Mouse (Mus musculus): ENCODE results near the gene Pde6d. TPM values are rescaled to one million over a fixed set of nuclear protein-coding genes. Genes with fewer than 3 reads are reported as not detected.
A peak's percentile ranks its signal among the peaks of the same experiment; 100 is the strongest.

The Pde6d gene
- polyA plus RNA-seq, 1 experiment from 2014 or later, result 88.4 TPM

DNA sequence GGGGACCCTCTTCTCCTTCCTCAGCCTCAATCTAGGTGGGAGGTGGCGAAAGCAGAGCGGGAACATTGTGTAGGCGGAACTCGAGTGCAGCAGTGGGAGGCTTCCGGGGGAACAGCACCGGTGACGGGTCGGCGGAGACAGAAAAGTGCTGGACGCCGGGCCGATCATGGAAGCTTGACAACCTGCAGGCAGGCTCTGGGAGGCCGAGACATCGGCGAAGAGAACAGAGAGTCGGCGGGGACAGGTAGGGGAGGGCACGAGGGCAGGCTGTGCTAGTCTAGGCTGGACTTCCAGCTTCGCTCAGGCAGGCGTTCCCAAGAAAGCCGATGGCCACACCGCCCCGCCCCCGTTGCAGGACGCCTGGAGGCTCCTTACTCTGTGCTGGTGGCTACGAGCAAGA lies 4.6 kb upstream of the Pde6d start:
- peak; percentile 82 for DNase-seq (ENCODE audit: low spot score)
- H3K4me1 ChIP-seq (ENCODE audit: control insufficient read depth, insufficient read depth, low read length), result no peaks in the 10 kb centered on the region
- no peak overlapping the region for H3K27ac ChIP-seq (replicated peaks; ENCODE audit: low read depth, low read length)
- no peaks in the 10 kb centered on the region for H3K9me3 ChIP-seq (replicated peaks; ENCODE audit: control insufficient read depth, low read length)
- peak overlapping the region; percentile 87 for H3K4me3 ChIP-seq (ENCODE audit: low read depth, low read length)
- no peaks in the 10 kb centered on the region for H3K27me3 ChIP-seq (ENCODE audit: control insufficient read depth, insufficient read depth, low read length)
- WGBS, result under 1% methylated on average over 26 of the region's 26 CpGs
- no peaks in the 10 kb centered on the region for H3K36me3 ChIP-seq (replicated peaks; ENCODE audit: control insufficient read depth, insufficient read depth, low read depth, low read length)
- H3K9ac ChIP-seq (replicated peaks; ENCODE audit: low read length), result peak overlapping the region; percentile 91
- peak overlapping the region; percentile 69 for H3K4me2 ChIP-seq (ENCODE audit: low read depth, low read length)
- ATAC-seq (replicated peaks; ENCODE audit: insufficient number of reproducible peaks, low FRiP score, low TSS enrichment, low read depth), result 0 out of 2 replicates have a peak, but pooled peaks have one; percentile 3

GRCm38 (mm10) chr1:86583709-86584108 lies 1.3 kb upstream of the Pde6d start:
- DNase-seq (ENCODE audit: low spot score) (no peak), ATAC-seq (replicated peaks; ENCODE audit: insufficient number of reproducible peaks, low FRiP score, low TSS enrichment, low read depth) (no peak)
- H3K27ac ChIP-seq (replicated peaks; ENCODE audit: low read depth, low read length), result no peak overlapping the region
- no peaks in the 10 kb centered on the region for H3K9me3 ChIP-seq (replicated peaks; ENCODE audit: control insufficient read depth, low read length)
- no peaks in the 10 kb centered on the region for H3K27me3 ChIP-seq (ENCODE audit: control insufficient read depth, insufficient read depth, low read length)
- no peaks in the 10 kb centered on the region for H3K36me3 ChIP-seq (replicated peaks; ENCODE audit: control insufficient read depth, insufficient read depth, low read depth, low read length)
- H3K9ac ChIP-seq (replicated peaks; ENCODE audit: low read length), result no peak overlapping the region
- H3K4me2 ChIP-seq (ENCODE audit: low read depth, low read length), result no peak overlapping the region
- no peak overlapping the region for H3K4me3 ChIP-seq (ENCODE audit: low read depth, low read length)
- 60% methylated on average over 2 of the region's 2 CpGs for WGBS
- no peaks in the 10 kb centered on the region for H3K4me1 ChIP-seq (ENCODE audit: control insufficient read depth, insufficient read depth, low read length)

DNA sequence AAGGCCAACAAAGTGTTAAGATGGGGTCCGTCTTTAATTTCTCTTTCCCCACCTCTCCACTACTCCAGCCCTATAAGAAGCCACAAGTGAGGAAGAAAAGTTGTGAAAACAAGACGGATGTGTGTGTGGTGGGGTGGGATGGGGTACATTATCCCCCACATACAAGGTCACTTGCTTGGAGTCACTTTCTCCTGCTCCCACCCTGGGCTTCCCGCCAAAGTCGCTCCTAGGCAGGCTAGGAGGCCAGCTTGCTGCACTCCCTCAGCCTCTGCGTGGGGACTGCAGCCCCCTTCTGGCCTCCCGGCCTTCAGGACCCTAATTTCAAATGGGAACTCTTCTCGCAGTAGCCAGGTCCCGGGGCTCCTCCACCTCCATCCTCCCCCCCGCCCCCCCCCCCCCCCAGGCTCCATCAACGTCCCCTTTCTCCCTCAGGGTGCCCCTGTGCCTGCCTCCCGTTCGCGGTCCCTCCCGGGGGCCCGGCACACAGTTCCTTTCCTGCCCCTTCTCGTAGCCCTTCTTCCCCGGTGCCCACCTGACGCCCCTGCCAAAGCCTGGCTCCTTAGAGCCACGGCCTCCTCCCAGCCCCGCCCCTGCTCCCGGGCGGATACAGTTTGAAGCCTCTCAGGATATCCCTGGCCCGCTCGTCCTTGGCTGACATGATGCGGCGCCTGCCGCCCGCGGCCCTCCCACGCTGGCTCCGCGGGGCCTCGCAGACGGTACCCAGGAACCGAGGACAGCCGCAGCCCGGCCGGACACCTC lies 558 bp downstream of the Pde6d start:
- DNase-seq (ENCODE audit: low spot score) (peak; percentile 73), ATAC-seq (replicated peaks; ENCODE audit: insufficient number of reproducible peaks, low FRiP score, low TSS enrichment, low read depth) (peak; percentile 86)
- Histone ChIP-seq H3K27ac (replicated peaks; ENCODE audit: low read depth, low read length) (no peak overlapping the region), H3K4me2 (ENCODE audit: low read depth, low read length) (peak overlapping the region; percentile 79), H3K4me1 (ENCODE audit: control insufficient read depth, insufficient read depth, low read length) (no peaks in the 10 kb centered on the region), H3K9me3 (replicated peaks; ENCODE audit: control insufficient read depth, low read length) (no peaks in the 10 kb centered on the region), H3K9ac (replicated peaks; ENCODE audit: low read length) (peak overlapping the region; percentile 88), H3K36me3 (replicated peaks; ENCODE audit: control insufficient read depth, insufficient read depth, low read depth, low read length) (no peaks in the 10 kb centered on the region), H3K27me3 (ENCODE audit: control insufficient read depth, insufficient read depth, low read length) (no peaks in the 10 kb centered on the region), H3K4me3 (ENCODE audit: low read depth, low read length) (peak overlapping the region; percentile 88)
- 2% methylated on average over 34 of the region's 38 CpGs for WGBS

- Histone ChIP-seq H3K9ac (replicated peaks; ENCODE audit: low read length) (no peak overlapping the region), H3K27me3 (ENCODE audit: control insufficient read depth, insufficient read depth, low read length) (no peaks in the 10 kb centered on the region), H3K36me3 (replicated peaks; ENCODE audit: control insufficient read depth, insufficient read depth, low read depth, low read length) (no peaks in the 10 kb centered on the region), H3K9me3 (replicated peaks; ENCODE audit: control insufficient read depth, low read length) (no peaks in the 10 kb centered on the region), H3K27ac (replicated peaks; ENCODE audit: low read depth, low read length) (no peak overlapping the region), H3K4me2 (ENCODE audit: low read depth, low read length) (no peak overlapping the region), H3K4me3 (ENCODE audit: low read depth, low read length) (no peak overlapping the region), H3K4me1 (ENCODE audit: control insufficient read depth, insufficient read depth, low read length) (no peaks in the 10 kb centered on the region)
- DNase-seq (ENCODE audit: low spot score) (no peak), ATAC-seq (replicated peaks; ENCODE audit: insufficient number of reproducible peaks, low FRiP score, low TSS enrichment, low read depth) (no peak)
- WGBS, result 77% methylated on average over 6 of the region's 6 CpGs
Observed at GRCm38 (mm10) chr1:86580426-86580825, 2.0 kb downstream of the Pde6d start.

GRCm38 (mm10) chr1:86571941-86572340 lies 10.5 kb downstream of the Pde6d start:
- no peak overlapping the region for H3K9ac ChIP-seq (replicated peaks; ENCODE audit: low read length)
- no peak overlapping the region for H3K4me3 ChIP-seq (ENCODE audit: low read depth, low read length)
- 86% methylated on average over 4 of the region's 4 CpGs for WGBS
- DNase-seq (ENCODE audit: low spot score) (no peak), ATAC-seq (replicated peaks; ENCODE audit: insufficient number of reproducible peaks, low FRiP score, low TSS enrichment, low read depth) (no peak)
- H3K36me3 ChIP-seq (replicated peaks; ENCODE audit: control insufficient read depth, insufficient read depth, low read depth, low read length), result no peaks in the 10 kb centered on the region
- H3K27me3 ChIP-seq (ENCODE audit: control insufficient read depth, insufficient read depth, low read length), result no peaks in the 10 kb centered on the region
- H3K4me2 ChIP-seq (ENCODE audit: low read depth, low read length), result no peak overlapping the region
- no peaks in the 10 kb centered on the region for H3K4me1 ChIP-seq (ENCODE audit: control insufficient read depth, insufficient read depth, low read length)
- H3K9me3 ChIP-seq (replicated peaks; ENCODE audit: control insufficient read depth, low read length), result no peaks in the 10 kb centered on the region
- no peak overlapping the region for H3K27ac ChIP-seq (replicated peaks; ENCODE audit: low read depth, low read length)

DNA sequence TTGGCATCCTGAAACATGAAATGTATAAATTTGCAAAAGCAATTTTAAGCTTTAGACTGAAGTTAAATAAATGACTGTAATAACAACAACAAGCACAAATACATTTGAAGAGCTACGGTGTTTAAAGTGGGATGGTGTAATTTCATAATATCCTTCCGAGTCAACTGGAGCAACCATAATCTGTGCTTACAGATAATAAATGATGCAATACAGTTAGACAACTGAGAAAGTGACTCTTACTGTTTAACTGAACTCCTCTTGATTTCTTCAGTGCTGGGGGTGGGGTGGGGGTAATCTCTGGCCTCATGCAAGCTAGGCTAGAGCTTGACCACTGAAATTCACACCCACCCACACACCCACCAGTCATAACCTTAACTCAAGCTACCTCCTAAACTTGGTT lies 11.0 kb downstream of the Pde6d start:
- no peak overlapping the region for H3K4me3 ChIP-seq (ENCODE audit: low read depth, low read length)
- no peak for ATAC-seq (replicated peaks; ENCODE audit: insufficient number of reproducible peaks, low FRiP score, low TSS enrichment, low read depth)
- WGBS, result 91% methylated on average over 2 of the region's 2 CpGs

DNA sequence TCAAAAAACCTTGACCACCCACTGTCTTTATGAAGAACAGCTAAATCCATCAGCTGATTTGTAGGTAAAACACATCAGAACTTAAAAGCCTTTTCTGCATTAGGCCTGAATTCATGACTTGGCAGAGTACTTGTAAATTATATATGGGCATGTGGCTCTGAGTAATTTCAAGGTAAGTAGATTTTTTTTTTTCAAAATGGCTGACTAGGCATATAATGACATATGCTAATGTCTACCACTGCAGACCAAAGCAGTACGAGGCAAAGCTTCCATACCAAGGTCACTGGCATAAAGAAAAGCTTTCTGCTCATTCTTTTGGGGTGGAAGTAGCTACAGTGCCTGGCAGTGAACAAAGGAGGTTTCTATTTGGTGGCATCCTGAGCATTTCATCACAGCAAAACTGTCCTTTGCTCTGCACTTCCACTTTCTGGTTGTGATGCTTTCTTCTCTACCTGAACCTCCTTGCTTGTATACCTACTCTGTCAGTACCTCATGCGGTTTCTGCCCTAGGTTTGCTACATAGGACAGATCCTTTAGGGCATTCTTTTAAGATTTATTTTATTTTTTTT lies 13.1 kb downstream of the Pde6d start:
- 82% methylated on average over 2 of the region's 2 CpGs for WGBS
- no peaks in the 10 kb centered on the region for H3K4me1 ChIP-seq (ENCODE audit: control insufficient read depth, insufficient read depth, low read length)
- DNase-seq (ENCODE audit: low spot score) (no peak), ATAC-seq (replicated peaks; ENCODE audit: insufficient number of reproducible peaks, low FRiP score, low TSS enrichment, low read depth) (no peak)
- no peaks in the 10 kb centered on the region for H3K27me3 ChIP-seq (ENCODE audit: control insufficient read depth, insufficient read depth, low read length)
- no peaks in the 10 kb centered on the region for H3K36me3 ChIP-seq (replicated peaks; ENCODE audit: control insufficient read depth, insufficient read depth, low read depth, low read length)
- H3K27ac ChIP-seq (replicated peaks; ENCODE audit: low read depth, low read length), result no peak overlapping the region
- no peak overlapping the region for H3K4me2 ChIP-seq (ENCODE audit: low read depth, low read length)
- H3K9ac ChIP-seq (replicated peaks; ENCODE audit: low read length), result no peak overlapping the region
- H3K4me3 ChIP-seq (ENCODE audit: low read depth, low read length), result no peak overlapping the region
- H3K9me3 ChIP-seq (replicated peaks; ENCODE audit: control insufficient read depth, low read length), result no peaks in the 10 kb centered on the region

More for the DNA sequence above, 11.0 kb downstream of the Pde6d start:
- H3K4me1 ChIP-seq (ENCODE audit: control insufficient read depth, insufficient read depth, low read length), result no peaks in the 10 kb centered on the region
- no peaks in the 10 kb centered on the region for H3K9me3 ChIP-seq (replicated peaks; ENCODE audit: control insufficient read depth, low read length)
- H3K27ac ChIP-seq (replicated peaks; ENCODE audit: low read depth, low read length), result no peak overlapping the region
- no peaks in the 10 kb centered on the region for H3K36me3 ChIP-seq (replicated peaks; ENCODE audit: control insufficient read depth, insufficient read depth, low read depth, low read length)
- DNase-seq (ENCODE audit: low spot score), result no peak
- H3K27me3 ChIP-seq (ENCODE audit: control insufficient read depth, insufficient read depth, low read length), result no peaks in the 10 kb centered on the region
- H3K9ac ChIP-seq (replicated peaks; ENCODE audit: low read length), result no peak overlapping the region
- H3K4me2 ChIP-seq (ENCODE audit: low read depth, low read length), result no peak overlapping the region

DNA sequence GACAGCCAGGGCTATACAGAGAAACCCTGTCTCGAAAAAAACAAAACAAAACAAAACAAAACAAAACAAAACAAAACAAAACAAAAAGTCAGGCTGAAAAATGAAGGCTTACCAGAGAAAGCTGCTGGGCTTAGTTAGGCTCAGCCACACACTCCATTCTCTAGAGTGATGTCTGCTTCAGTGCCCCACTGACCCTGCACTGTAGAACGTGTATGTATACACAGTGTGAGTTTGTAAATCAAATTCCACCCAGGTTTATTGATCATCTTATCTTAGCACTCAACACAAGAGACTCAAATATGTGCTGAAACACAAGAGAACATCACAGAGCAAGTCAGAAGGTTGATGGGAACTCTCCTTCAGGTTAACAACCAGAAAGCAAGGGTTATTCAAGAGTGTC lies 14.0 kb downstream of the Pde6d start:
- DNase-seq (ENCODE audit: low spot score) (no peak), ATAC-seq (replicated peaks; ENCODE audit: insufficient number of reproducible peaks, low FRiP score, low TSS enrichment, low read depth) (no peak)
- Histone ChIP-seq H3K4me1 (ENCODE audit: control insufficient read depth, insufficient read depth, low read length) (no peaks in the 10 kb centered on the region), H3K27me3 (ENCODE audit: control insufficient read depth, insufficient read depth, low read length) (no peaks in the 10 kb centered on the region), H3K27ac (replicated peaks; ENCODE audit: low read depth, low read length) (no peak overlapping the region), H3K9me3 (replicated peaks; ENCODE audit: control insufficient read depth, low read length) (no peaks in the 10 kb centered on the region), H3K4me3 (ENCODE audit: low read depth, low read length) (no peak overlapping the region), H3K36me3 (replicated peaks; ENCODE audit: control insufficient read depth, insufficient read depth, low read depth, low read length) (no peaks in the 10 kb centered on the region), H3K4me2 (ENCODE audit: low read depth, low read length) (no peak overlapping the region), H3K9ac (replicated peaks; ENCODE audit: low read length) (no peak overlapping the region)
- WGBS, result 74% methylated on average over 2 of the region's 2 CpGs
